Mouse (Mus musculus): ENCODE data around the gene Des.

The Des gene

GRCm38 (mm10) chr1:75384470-75385141, 24.5 kb downstream of the Des start:
- no peak for DNase-seq (ENCODE audit: low read depth, low spot score)

GRCm38 (mm10) chr1:75385142-75385730, 25.1 kb downstream of the Des start:
- no peak for DNase-seq (ENCODE audit: low read depth, low spot score)

- no peak for DNase-seq (ENCODE audit: low read depth, low spot score)
Observed at GRCm38 (mm10) chr1:75386149-75386548, 26.0 kb downstream of the Des start.

GRCm38 (mm10) chr1:75387469-75387928, 27.4 kb downstream of the Des start:
- DNase-seq (ENCODE audit: low read depth, low spot score) = no peak

GRCm38 (mm10) chr1:75387929-75388897, 28.1 kb downstream of the Des start:
- no peak for DNase-seq (ENCODE audit: low read depth, low spot score)

- no peak for DNase-seq (ENCODE audit: low read depth, low spot score)
Observed at GRCm38 (mm10) chr1:75388898-75389515, 28.9 kb downstream of the Des start.

GRCm38 (mm10) chr1:75393139-75393538, 33.0 kb downstream of the Des start:
- DNase-seq (ENCODE audit: low read depth, low spot score) = no peak

- DNase-seq (ENCODE audit: low read depth, low spot score) = no peak
Observed at GRCm38 (mm10) chr1:75393846-75394245, 33.7 kb downstream of the Des start.

- peak; percentile 61 for DNase-seq (ENCODE audit: low read depth, low spot score)
Observed at GRCm38 (mm10) chr1:75398761-75399402, 38.8 kb downstream of the Des start.

GRCm38 (mm10) chr1:75399755-75400492, 39.8 kb downstream of the Des start:
- no peak for DNase-seq (ENCODE audit: low read depth, low spot score)

GRCm38 (mm10) chr1:75400493-75401115, 40.5 kb downstream of the Des start:
- no peak for DNase-seq (ENCODE audit: low read depth, low spot score)

GRCm38 (mm10) chr1:75405547-75405946, 45.4 kb downstream of the Des start:
- DNase-seq (ENCODE audit: low read depth, low spot score) = no peak

GRCm38 (mm10) chr1:75406173-75406572, 46.0 kb downstream of the Des start:
- no peak for DNase-seq (ENCODE audit: low read depth, low spot score)

- DNase-seq (ENCODE audit: low read depth, low spot score) = no peak
Observed at GRCm38 (mm10) chr1:75407056-75407455, 46.9 kb downstream of the Des start.

GRCm38 (mm10) chr1:75408210-75408609, 48.1 kb downstream of the Des start:
- no peak for DNase-seq (ENCODE audit: low read depth, low spot score)

GRCm38 (mm10) chr1:75409950-75410349, 49.8 kb downstream of the Des start:
- no peak for DNase-seq (ENCODE audit: low read depth, low spot score)

GRCm38 (mm10) chr1:75412196-75412595, 52.1 kb downstream of the Des start:
- no peak for DNase-seq (ENCODE audit: low read depth, low spot score)

- peak; percentile 48 for DNase-seq (ENCODE audit: low read depth, low spot score)
Observed at GRCm38 (mm10) chr1:75413749-75414148, 53.6 kb downstream of the Des start.
